Mouse (Mus musculus) MEL (cell line): ENCODE results near the gene Tubb4a. TPM values are rescaled to one million over a fixed set of nuclear protein-coding genes. Genes with fewer than 3 reads are reported as not detected.

Source experiments
- DNase-seq: peaks from one replicate; pipeline ENCODE4 v3.0.0; 2011; ENCODE audit warnings: low read depth, low spot score
- H3K27ac ChIP-seq: 2 replicates; pipeline ENCODE4 v1.5.1; 2012; ENCODE audit warnings: low read depth, mild to moderate bottlenecking, control low read depth, low read length, moderate library complexity; ENCODE audit not compliant: control insufficient read depth
- H3K27me3 ChIP-seq, 2 experiments: fragments of 150-350 bp in 1 of 2; sonication (generic) in 1 of 2; 2 replicates each; pipeline ENCODE4 v1.6.1; 2012; ENCODE audit warnings: low read length in 2 of 2, mild to moderate bottlenecking in 2 of 2, improper control_type of control experiment in 1 of 2, moderate library complexity in 1 of 2; ENCODE audit not compliant: insufficient read depth in 2 of 2, control insufficient read depth in 1 of 2
- H3K36me3 ChIP-seq, 2 experiments: 2 replicates each; pipeline ENCODE4 v1.6.1; 2012 to 2014; ENCODE audit warnings: low read length in 2 of 2, improper control_type of control experiment in 1 of 2, inconsistent platforms in 1 of 2, mild to moderate bottlenecking in 1 of 2; ENCODE audit not compliant: insufficient read depth in 2 of 2, control insufficient read depth in 1 of 2
- H3K4me1 ChIP-seq, 2 experiments: fragments of 150-350 bp in 1 of 2; sonication (generic) in 1 of 2; 2 replicates each; pipeline ENCODE4 v1.6.1; 2012; ENCODE audit warnings: low read length in 2 of 2, improper control_type of control experiment in 1 of 2, mild to moderate bottlenecking in 1 of 2; ENCODE audit not compliant: insufficient read depth in 2 of 2, control insufficient read depth in 1 of 2
- H3K4me3 ChIP-seq, 2 experiments: fragments of 150-350 bp in 1 of 2; sonication (generic) in 1 of 2; 2 replicates each; pipeline ENCODE4 v1.5.1; 2012; ENCODE audit warnings: low read depth in 2 of 2, low read length in 2 of 2, mild to moderate bottlenecking in 2 of 2, moderate library complexity in 2 of 2, control low read depth in 1 of 2, improper control_type of control experiment in 1 of 2; ENCODE audit not compliant: control insufficient read depth in 1 of 2, insufficient read depth in 1 of 2
- H3K79me2 ChIP-seq: 2 replicates; pipeline ENCODE4 v1.6.1; 2012; ENCODE audit warnings: mild to moderate bottlenecking, low read length, moderate library complexity; ENCODE audit not compliant: control insufficient read depth, poor library complexity, insufficient read depth
- H3K9ac ChIP-seq: 2 replicates; pipeline ENCODE4 v1.6.1; 2012; ENCODE audit warnings: low read depth, mild to moderate bottlenecking, control low read depth, low read length, moderate library complexity; ENCODE audit not compliant: control insufficient read depth, poor library complexity, severe bottlenecking
- H3K9me3 ChIP-seq: fragments of 150-350 bp; sonication (generic); replicated peaks from 2 replicates; pipeline ENCODE4 v1.6.1; 2012; ENCODE audit warnings: mild to moderate bottlenecking, low read length, improper control_type of control experiment, moderate library complexity; ENCODE audit not compliant: insufficient read depth
- BHLHE40 ChIP-seq: IDR thresholded peaks from 2 replicates; pipeline ENCODE4 v1.6.1; 2012; ENCODE audit warnings: low read depth, mild to moderate bottlenecking, inconsistent platforms, low read length, improper control_type of control experiment, borderline replicate concordance
- CHD1 ChIP-seq: IDR thresholded peaks from 2 replicates; pipeline ENCODE4 v1.6.1; 2012; ENCODE audit warnings: low read depth, mild to moderate bottlenecking, inconsistent platforms, low read length, improper control_type of control experiment
- CHD2 ChIP-seq: IDR thresholded peaks from 2 replicates; pipeline ENCODE4 v1.6.1; 2011; ENCODE audit warnings: low read length, improper control_type of control experiment
- CTCF ChIP-seq, 3 experiments: IDR thresholded peaks in 2 of 3; conservative IDR thresholded peaks in 1 of 3; 2 replicates each; pipeline ENCODE4 v1.5.1; 2011 to 2012; ENCODE audit warnings: low read length in 3 of 3, low read depth in 2 of 3, mild to moderate bottlenecking in 2 of 3, improper control_type of control experiment in 1 of 3, inconsistent platforms in 1 of 3, mixed read lengths in 1 of 3, moderate library complexity in 1 of 3; ENCODE audit not compliant: control insufficient read depth in 1 of 3, insufficient read depth in 1 of 3, poor library complexity in 1 of 3, severe bottlenecking in 1 of 3
- E2F4 ChIP-seq: IDR thresholded peaks from 2 replicates; pipeline ENCODE4 v1.6.1; 2011; ENCODE audit warnings: low read depth, low read length, improper control_type of control experiment, borderline replicate concordance
- ELF1 ChIP-seq: IDR thresholded peaks from 2 replicates; pipeline ENCODE4 v1.6.1; 2014; ENCODE audit warnings: low read depth, mild to moderate bottlenecking, inconsistent platforms, low read length, improper control_type of control experiment, moderate library complexity
- EP300 ChIP-seq, 2 experiments: IDR thresholded peaks; 2 replicates each; pipeline ENCODE4 v1.6.1; 2011; ENCODE audit warnings: improper control_type of control experiment in 2 of 2, low read length in 2 of 2, low read depth in 1 of 2, mild to moderate bottlenecking in 1 of 2
- ETS1 ChIP-seq: IDR thresholded peaks from 2 replicates; pipeline ENCODE4 v1.6.1; 2012; ENCODE audit warnings: low read depth, mild to moderate bottlenecking, inconsistent platforms, low read length, improper control_type of control experiment, moderate library complexity
- GABPA ChIP-seq: IDR thresholded peaks from 2 replicates; pipeline ENCODE4 v1.6.1; 2012; ENCODE audit warnings: low read depth, mild to moderate bottlenecking, inconsistent platforms, low read length, improper control_type of control experiment, moderate library complexity
- GATA1 ChIP-seq: IDR thresholded peaks from 2 replicates; pipeline ENCODE4 v1.6.1; 2011; ENCODE audit warnings: low read depth, low read length, improper control_type of control experiment
- JUND ChIP-seq: IDR thresholded peaks from 2 replicates; pipeline ENCODE4 v1.6.1; 2011; ENCODE audit warnings: low read depth, mild to moderate bottlenecking, improper control_type of control experiment, low read length
- KAT2A ChIP-seq: conservative IDR thresholded peaks from 2 replicates; pipeline ENCODE4 v1.6.1; 2012; ENCODE audit warnings: low read depth, low read length, improper control_type of control experiment, inconsistent platforms
- MAFK ChIP-seq: IDR thresholded peaks from 2 replicates; pipeline ENCODE4 v1.6.1; 2011; ENCODE audit warnings: low read depth, mild to moderate bottlenecking, low read length, improper control_type of control experiment, borderline replicate concordance
- MAX ChIP-seq: IDR thresholded peaks from 2 replicates; pipeline ENCODE4 v1.6.1; 2011; ENCODE audit warnings: low read length, improper control_type of control experiment
- MXI1 ChIP-seq: IDR thresholded peaks from 2 replicates; pipeline ENCODE4 v1.6.1; 2011; ENCODE audit warnings: mild to moderate bottlenecking, low read depth, low read length, improper control_type of control experiment
- MYC ChIP-seq: IDR thresholded peaks from 2 replicates; pipeline ENCODE4 v1.6.1; 2011; ENCODE audit warnings: low read depth, mild to moderate bottlenecking, low read length, improper control_type of control experiment, moderate library complexity
- POLR2A ChIP-seq, 2 experiments: IDR thresholded peaks; 2 replicates each; pipeline ENCODE4 v1.6.1; 2011 to 2012; ENCODE audit warnings: low read length in 2 of 2, mild to moderate bottlenecking in 2 of 2, control low read depth in 1 of 2, improper control_type of control experiment in 1 of 2, low read depth in 1 of 2, moderate library complexity in 1 of 2; ENCODE audit not compliant: control insufficient read depth in 1 of 2, insufficient read depth in 1 of 2, poor library complexity in 1 of 2
- POLR2AphosphoS2 ChIP-seq: IDR thresholded peaks from 2 replicates; pipeline ENCODE4 v1.6.1; 2011; ENCODE audit warnings: low read length, improper control_type of control experiment
- RAD21 ChIP-seq: IDR thresholded peaks from 2 replicates; pipeline ENCODE4 v1.6.1; 2011; ENCODE audit warnings: mild to moderate bottlenecking, low read depth, low read length, improper control_type of control experiment
- TAL1 ChIP-seq: IDR thresholded peaks from 2 replicates; pipeline ENCODE4 v1.6.1; 2012; ENCODE audit warnings: mild to moderate bottlenecking, inconsistent platforms, low read length, moderate library complexity, mixed read lengths
- TBP ChIP-seq: IDR thresholded peaks from 2 replicates; pipeline ENCODE4 v1.8.0; 2011; ENCODE audit warnings: low read depth, low read length, improper control_type of control experiment
- TCF12 ChIP-seq: IDR thresholded peaks from 2 replicates; pipeline ENCODE4 v1.6.1; 2014; ENCODE audit warnings: low read depth, mild to moderate bottlenecking, inconsistent platforms, low read length, improper control_type of control experiment, moderate library complexity
- ZKSCAN1 ChIP-seq: IDR thresholded peaks from 2 replicates; pipeline ENCODE4 v1.6.1; 2012; ENCODE audit warnings: low read depth, mild to moderate bottlenecking, inconsistent platforms, low read length, improper control_type of control experiment, moderate library complexity
- ZMIZ1 ChIP-seq: IDR thresholded peaks from 2 replicates; pipeline ENCODE4 v1.6.1; 2012; ENCODE audit warnings: low read depth, mild to moderate bottlenecking, inconsistent platforms, low read length, improper control_type of control experiment, moderate library complexity
- ZNF384 ChIP-seq: IDR thresholded peaks from 2 replicates; pipeline ENCODE4 v1.6.1; 2012; ENCODE audit warnings: low read depth, mild to moderate bottlenecking, inconsistent platforms, low read length, improper control_type of control experiment
- polyA plus RNA-seq, 2 experiments: library from polyadenylated mRNA; stranded (reverse) in 1 of 2; unstranded in 1 of 2; fragments of >175 nt in 1 of 2; fragments of >200 nt in 1 of 2; gene quantifications; 2 replicates each; pipeline versions ENCODE4 v1.2.1 to v1.2.4; 2012; ENCODE audit warnings: low replicate concordance in 2 of 2, low read depth in 1 of 2; ENCODE audit not compliant: insufficient read length in 2 of 2, insufficient read depth in 1 of 2, missing spikeins in 1 of 2
- total RNA-seq: library from RNA; depleted of rRNA; stranded (reverse); fragments of 300-350 nt; gene quantifications from 2 replicates; pipeline ENCODE4 v1.2.3, GENCODE M21; 2012; rRNA removed

The Tubb4a gene
- 0.35 and 0.62 TPM in 2 replicates for total RNA-seq
- 1 to 10 TPM in 1 of 2 experiments, not detected in 1; 6.4 TPM for polyA plus RNA-seq

GRCm38 (mm10) chr17:57087049-57087832 lies at the start of gene Tubb4a:
Gene Tubb4a, minus strand, starts transcription at chr17:57087782.
- H3K9me3 ChIP-seq = no peaks in the 10 kb centered on the region
- H3K27me3 ChIP-seq = no peaks in the 10 kb centered on the region
- H3K9ac ChIP-seq = no peak within 1 kb of the TSS
- no peaks in the 10 kb centered on the region for H3K4me1 ChIP-seq
- no peaks in the 10 kb centered on the region for H3K36me3 ChIP-seq
- no peaks in the 10 kb centered on the region for H3K79me2 ChIP-seq
- H3K27ac ChIP-seq = no peak within 1 kb of the TSS
- TF ChIP-seq ETS1 = no peak
- no peak for TF ChIP-seq KAT2A
- no peak for TF ChIP-seq ZMIZ1
- no peak for TF ChIP-seq ZNF384
- no peak for TF ChIP-seq JUND
- no peak for TF ChIP-seq TBP
- no peak for TF ChIP-seq TAL1
- no peak for TF ChIP-seq MXI1
- TF ChIP-seq POLR2A (IDR thresholded peaks at IDR 0.05; ENCODE audit: control insufficient read depth in 1 of 2, insufficient read depth in 1 of 2, low read depth in 1 of 2, low read length in 2 of 2, poor library complexity in 1 of 2) = no peak
- TF ChIP-seq GATA1 = no peak
- no peak for TF ChIP-seq E2F4
- no peak for TF ChIP-seq ZKSCAN1
- no peak for TF ChIP-seq TCF12
- TF ChIP-seq CHD1 = no peak
- TF ChIP-seq CHD2 = no peak
- TF ChIP-seq GABPA = no peak
- no peak for TF ChIP-seq CTCF (IDR thresholded peaks at IDR 0.05 in 2 of 3, conservative IDR thresholded peaks at IDR 0.05 in 1 of 3; ENCODE audit: control insufficient read depth in 1 of 3, insufficient read depth in 1 of 3, low read depth in 2 of 3, low read length in 3 of 3, poor library complexity in 1 of 3, severe bottlenecking in 1 of 3)
- no peak for TF ChIP-seq POLR2AphosphoS2
- no peak for TF ChIP-seq MAFK
- TF ChIP-seq RAD21 = no peak
- TF ChIP-seq, all 39 proteins: peak for 0
- no peak within 1 kb of the TSS for H3K4me3 ChIP-seq
- DNase-seq = no peak

DNA sequence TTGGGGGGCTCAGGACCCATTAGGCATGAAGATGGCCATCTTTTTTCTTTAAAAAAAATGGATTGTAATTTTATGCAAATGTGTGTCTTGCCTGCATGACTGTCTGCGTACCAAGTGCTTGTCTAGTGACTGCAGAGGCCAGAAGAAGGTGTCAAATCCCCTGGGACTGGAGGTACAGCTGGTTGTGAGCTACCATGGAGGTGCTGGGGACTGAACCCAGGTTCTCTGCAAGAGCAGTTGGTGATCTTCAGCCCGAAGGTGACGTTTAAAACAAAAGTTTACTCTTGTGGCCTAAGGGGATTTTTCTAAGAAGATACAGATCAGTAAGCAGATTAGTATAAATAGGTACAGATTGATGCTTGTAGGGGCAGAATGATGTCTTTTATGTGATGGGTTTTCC lies 48.1 kb upstream of the Tubb4a start:
- H3K4me3 ChIP-seq = no peak overlapping the region
- peaks cover 22 to 48% of the 10 kb centered on the region in 2 experiments for H3K4me1 ChIP-seq
- H3K79me2 ChIP-seq = no peaks in the 10 kb centered on the region
- no peaks in the 10 kb centered on the region for H3K27me3 ChIP-seq
- H3K36me3 ChIP-seq = peaks cover 0 to 36% of the 10 kb centered on the region in 2 experiments; a peak in 2 of 4 replicates
- no peak overlapping the region for H3K27ac ChIP-seq
- TF ChIP-seq ZMIZ1 (no peak), TCF12 (no peak), MAX (no peak), KAT2A (no peak), ELF1 (no peak), POLR2A (IDR thresholded peaks at IDR 0.05; ENCODE audit: control insufficient read depth in 1 of 2, insufficient read depth in 1 of 2, low read depth in 1 of 2, low read length in 2 of 2, poor library complexity in 1 of 2) (no peak), POLR2AphosphoS2 (no peak), MYC (no peak), RAD21 (no peak), EP300 (IDR thresholded peaks at IDR 0.05; ENCODE audit: low read depth in 1 of 2, low read length in 2 of 2) (no peak), BHLHE40 (no peak), JUND (no peak), MAFK (no peak), E2F4 (no peak), GATA1 (no peak)
- DNase-seq = no peak
- H3K9ac ChIP-seq = no peak overlapping the region
- H3K9me3 ChIP-seq = no peaks in the 10 kb centered on the region
